Mouse (Mus musculus) ES-Bruce4 (cell line): ENCODE measurements at regions not wholly inside any gene's neighbourhood (a gene's known extent, or its start where the extent isn't known, plus 50 kb on each side); places are given as distances from the start of the nearest gene placed in this dataset.
"Not testable (repeated sequence)": the region's sequence is repeated elsewhere in the genome, so short reads cannot be mapped to it uniquely, and the experiment has no call there.

Experiments used
- H3K27ac ChIP-seq: 2 replicates; pipeline ENCODE4 v1.5.1; 2012; ENCODE audit warnings: low read length, inconsistent platforms; ENCODE audit not compliant: insufficient read depth
- H3K27me3 ChIP-seq: 2 replicates; pipeline ENCODE4 v1.6.1; 2012; ENCODE audit warnings: mild to moderate bottlenecking, low read length, inconsistent platforms; ENCODE audit not compliant: control insufficient read depth, poor library complexity, insufficient read depth, severe bottlenecking
- H3K36me3 ChIP-seq: 2 replicates; pipeline ENCODE4 v1.6.1; 2012; ENCODE audit warnings: inconsistent platforms, mild to moderate bottlenecking, low read length, moderate library complexity; ENCODE audit not compliant: control insufficient read depth, poor library complexity, insufficient read depth, severe bottlenecking
- H3K4me1 ChIP-seq: one replicate; pipeline ENCODE4 v1.8.1; 2011; ENCODE audit warnings: low read length; ENCODE audit not compliant: control insufficient read depth, insufficient read depth
- H3K4me3 ChIP-seq: 2 replicates; pipeline ENCODE4 v1.5.1; 2011; ENCODE audit warnings: low read depth, mild to moderate bottlenecking, low read length
- H3K9ac ChIP-seq: 2 replicates; pipeline ENCODE4 v1.6.1; 2012; ENCODE audit warnings: low read depth, mild to moderate bottlenecking, inconsistent platforms; ENCODE audit not compliant: poor library complexity, severe bottlenecking
- H3K9me3 ChIP-seq: replicated peaks from 2 replicates; pipeline ENCODE4 v1.6.1; 2012; ENCODE audit warnings: mild to moderate bottlenecking, low read length, inconsistent platforms; ENCODE audit not compliant: control insufficient read depth, poor library complexity, insufficient read depth, severe bottlenecking
- CTCF ChIP-seq: IDR thresholded peaks from one replicate; pipeline ENCODE4 v1.8.1; 2011; ENCODE audit warnings: low read depth, low read length
- EP300 ChIP-seq: IDR thresholded peaks from 2 replicates; pipeline ENCODE4 v1.6.1; 2011; ENCODE audit warnings: low read depth, low read length; ENCODE audit not compliant: insufficient read depth
- POLR2A ChIP-seq: IDR thresholded peaks from one replicate; pipeline ENCODE4 v1.8.1; 2011; ENCODE audit warnings: low read length; ENCODE audit not compliant: insufficient read depth

GRCm38 (mm10) chr3:34749989-34750388 lies 99.8 kb downstream of the Sox2 start:
- Histone ChIP-seq H3K27me3 (no peaks in the 10 kb centered on the region), H3K9ac (no peak overlapping the region), H3K9me3 (no peaks in the 10 kb centered on the region), H3K4me3 (no peak overlapping the region), H3K27ac (no peak overlapping the region), H3K4me1 (peaks cover 23% of the 10 kb centered on the region), H3K36me3 (no peaks in the 10 kb centered on the region)
- TF ChIP-seq POLR2A (no peak), EP300 (no peak), CTCF (no peak)

GRCm38 (mm10) chr3:34751551-34751950 lies 101.3 kb downstream of the Sox2 start:
- Histone ChIP-seq H3K27ac (no peak overlapping the region), H3K4me3 (no peak overlapping the region), H3K4me1 (peaks cover 21% of the 10 kb centered on the region), H3K9me3 (no peaks in the 10 kb centered on the region), H3K36me3 (no peaks in the 10 kb centered on the region), H3K27me3 (no peaks in the 10 kb centered on the region), H3K9ac (no peak overlapping the region)
- TF ChIP-seq POLR2A: no peak
- no peak for TF ChIP-seq CTCF
- TF ChIP-seq EP300: no peak

- H3K27ac ChIP-seq: peak overlapping the region; percentile 73
- H3K4me1 ChIP-seq: peaks cover 12% of the 10 kb centered on the region
- no peak overlapping the region for H3K4me3 ChIP-seq
- H3K27me3 ChIP-seq: no peaks in the 10 kb centered on the region
- H3K9me3 ChIP-seq: no peaks in the 10 kb centered on the region
- H3K9ac ChIP-seq: no peak overlapping the region
- TF ChIP-seq CTCF (no peak), EP300 (peak; percentile 53; the same call in 1 of the 2 replicates)
- H3K36me3 ChIP-seq: no peaks in the 10 kb centered on the region
Measured at GRCm38 (mm10) chr3:34753557-34753956, 103.4 kb downstream of the Sox2 start.

- H3K4me3 ChIP-seq: no peak overlapping the region
- H3K4me1 ChIP-seq: peaks cover 12% of the 10 kb centered on the region
- H3K9ac ChIP-seq: 0 out of 2 replicates have a peak overlapping the region, but pooled peaks have one; percentile 68
- TF ChIP-seq EP300 (no peak), POLR2A (no peak), CTCF (no peak)
- H3K27ac ChIP-seq: peak overlapping the region; percentile 97
- no peaks in the 10 kb centered on the region for H3K9me3 ChIP-seq
- no peaks in the 10 kb centered on the region for H3K36me3 ChIP-seq
- H3K27me3 ChIP-seq: no peaks in the 10 kb centered on the region
Measured at GRCm38 (mm10) chr3:34754781-34755180, 104.6 kb downstream of the Sox2 start.

- Histone ChIP-seq H3K4me1 (peaks cover 12% of the 10 kb centered on the region), H3K27ac (peak overlapping the region; percentile 97), H3K9ac (peak overlapping the region; percentile 68)
- H3K9me3 ChIP-seq, H3K27me3 ChIP-seq, H3K36me3 ChIP-seq, H3K4me3 ChIP-seq: not testable (repeated sequence)
Measured at GRCm38 (mm10) chr3:34755282-34755681, 105.1 kb downstream of the Sox2 start.

- peak; percentile 99 for TF ChIP-seq EP300
- TF ChIP-seq POLR2A: no peak
- TF ChIP-seq CTCF: no peak
- H3K27ac ChIP-seq: peak overlapping the region; percentile 97
Measured at GRCm38 (mm10) chr3:34756632-34757031, 106.4 kb downstream of the Sox2 start.

GRCm38 (mm10) chr3:34757130-34757529 lies 106.9 kb downstream of the Sox2 start:
- Histone ChIP-seq H3K36me3 (no peaks in the 10 kb centered on the region), H3K9me3 (no peaks in the 10 kb centered on the region), H3K27ac (peak overlapping the region; percentile 97), H3K4me1 (peaks cover 7% of the 10 kb centered on the region), H3K4me3 (peak overlapping the region; percentile 83), H3K27me3 (no peaks in the 10 kb centered on the region), H3K9ac (peak overlapping the region; percentile 92)
- TF ChIP-seq POLR2A (no peak), EP300 (0 out of 2 replicates have a peak, but pooled peaks have one; percentile 46), CTCF (no peak)

More at GRCm38 (mm10) chr3:34756632-34757031, 106.4 kb downstream of the Sox2 start:
- H3K4me3 ChIP-seq: peak overlapping the region; percentile 83
- H3K4me1 ChIP-seq: peaks cover 7% of the 10 kb centered on the region
- H3K27me3 ChIP-seq: no peaks in the 10 kb centered on the region
- H3K36me3 ChIP-seq: no peaks in the 10 kb centered on the region
- H3K9ac ChIP-seq: peak overlapping the region; percentile 92
- no peaks in the 10 kb centered on the region for H3K9me3 ChIP-seq
